Mouse (Mus musculus): ENCODE results near the gene Rnf216.

DNA sequence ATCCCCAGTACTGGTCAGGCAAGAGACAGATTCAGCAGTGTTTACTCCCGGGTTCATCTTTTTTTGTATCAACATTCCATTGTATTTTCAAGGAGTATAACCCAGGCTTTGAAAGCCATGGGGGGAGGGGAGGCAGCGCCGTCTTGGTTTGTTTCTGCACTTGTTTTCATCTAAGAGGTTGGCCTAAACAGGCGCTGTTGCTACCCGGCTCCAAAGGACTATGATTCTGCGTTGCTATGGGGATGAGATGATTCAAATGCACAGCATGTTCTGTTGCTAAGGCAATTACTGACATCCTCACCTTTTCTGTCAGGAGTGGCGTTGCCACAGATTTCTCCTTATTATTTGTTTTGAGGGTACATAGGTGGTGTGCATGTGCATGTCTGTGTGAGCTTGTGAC lies 12.8 kb upstream of the Rnf216 start:
- TF ChIP-seq CTCF (IDR thresholded peaks at IDR 0.05; ENCODE audit: control insufficient read depth, insufficient read depth, insufficient read length) (no peak), USF1 (IDR thresholded peaks at IDR 0.05; ENCODE audit: low read depth) (no peak), MYOG (IDR thresholded peaks at IDR 0.05; ENCODE audit: control insufficient read depth, extremely low read depth, insufficient read length) (no peak), MAX (IDR thresholded peaks at IDR 0.05) (no peak), MYOD1 (IDR thresholded peaks at IDR 0.05; ENCODE audit: control insufficient read depth, insufficient read length, low read depth) (no peak), FOSL1 (IDR thresholded peaks at IDR 0.05; ENCODE audit: insufficient read depth, low read length, poor library complexity, severe bottlenecking) (no peak), CEBPB (IDR thresholded peaks at IDR 0.05; ENCODE audit: low read depth) (no peak)

Measured in C2C12 (cell line).